Mouse (Mus musculus) hindbrain, embryonic 13.5 days (tissue): ENCODE measurements around the gene Ak8. TPM values are rescaled to one million over a fixed set of nuclear protein-coding genes. Genes with fewer than 3 reads are reported as not detected.

ENCODE experiments used
- ATAC-seq: fragments of 200-750 bp; cut with Nextera tagmentation; 2 replicates; pipeline ENCODE4 v1.8.0; 2017; ENCODE audit warnings: moderate TSS enrichment; ENCODE audit not compliant: low FRiP score
- H3K27ac ChIP-seq: fragments of 300-500 bp; sonication (generic); 2 replicates; pipeline ENCODE4 v1.5.1; 2015; ENCODE audit warnings: inconsistent platforms, mild to moderate bottlenecking, moderate library complexity
- H3K27me3 ChIP-seq: fragments of 300-500 bp; sonication (generic); 2 replicates; pipeline ENCODE4 v1.6.1; 2015; ENCODE audit warnings: mild to moderate bottlenecking, inconsistent platforms
- H3K36me3 ChIP-seq: fragments of 300-500 bp; sonication (generic); 2 replicates; pipeline ENCODE4 v1.6.1; 2015; ENCODE audit warnings: mild to moderate bottlenecking, inconsistent platforms
- H3K4me1 ChIP-seq: fragments of 300-500 bp; sonication (generic); replicated peaks from 2 replicates; pipeline ENCODE4 v1.6.1; 2015; ENCODE audit warnings: inconsistent platforms
- H3K4me2 ChIP-seq: fragments of 300-500 bp; sonication (generic); 2 replicates; pipeline ENCODE4 v1.6.1; 2015; ENCODE audit warnings: inconsistent platforms, mild to moderate bottlenecking, moderate library complexity
- H3K4me3 ChIP-seq: fragments of 300-500 bp; sonication (generic); 2 replicates; pipeline ENCODE4 v1.5.1; 2015; ENCODE audit warnings: mild to moderate bottlenecking, inconsistent platforms
- H3K9ac ChIP-seq: fragments of 300-500 bp; sonication (generic); 2 replicates; pipeline ENCODE4 v1.6.1; 2015; ENCODE audit warnings: mild to moderate bottlenecking, inconsistent platforms
- H3K9me3 ChIP-seq: fragments of 300-500 bp; sonication (generic); 2 replicates; pipeline ENCODE4 v1.6.1; 2016; ENCODE audit warnings: inconsistent platforms
- WGBS: fragments of 180-500 bp; shearing (Covaris S2); methylation state at CpG from one replicate; pipeline ENCODE4 v1.1.7; 2015; 5-methylcytosine and 5-hydroxymethylcytosine counted together
- polyA plus RNA-seq: library from polyadenylated mRNA; unstranded; fragments of >200 nt; fragmentation: Nextera tagmentation; extraction: Ambion mirVana; gene quantifications from 2 replicates; pipeline ENCODE4 v1.2.1, GENCODE M21; 2015

The Ak8 gene
- polyA plus RNA-seq, 1 experiment from 2014 or later = 2.3 TPM

GRCm38 (mm10) chr2:28776728-28777127 lies 76.8 kb downstream of the Ak8 start:
- Histone ChIP-seq H3K27me3 (peaks cover 47% of the 10 kb centered on the region), H3K4me1 (peaks cover 37% of the 10 kb centered on the region), H3K9ac (no peak overlapping the region), H3K36me3 (no peaks in the 10 kb centered on the region), H3K4me3 (no peak overlapping the region), H3K27ac (no peak overlapping the region), H3K9me3 (no peaks in the 10 kb centered on the region), H3K4me2 (no peak overlapping the region)
- WGBS = 72% methylated on average over 2 of the region's 2 CpGs
- ATAC-seq = no peak

- H3K4me2 ChIP-seq = no peak overlapping the region
- peak; percentile 68; the same call in 1 of the 2 replicates for ATAC-seq
- peaks cover 30% of the 10 kb centered on the region for H3K4me1 ChIP-seq
- WGBS = 47% methylated on average over 16 of the region's 16 CpGs
- no peaks in the 10 kb centered on the region for H3K9me3 ChIP-seq
- no peak overlapping the region for H3K9ac ChIP-seq
- no peaks in the 10 kb centered on the region for H3K36me3 ChIP-seq
- H3K27me3 ChIP-seq = peaks cover 58% of the 10 kb centered on the region
- H3K4me3 ChIP-seq = no peak overlapping the region
- H3K27ac ChIP-seq = no peak overlapping the region
These were observed 80.2 kb downstream of the Ak8 start for GRCm38 (mm10) chr2:28780001-28780782.

GRCm38 (mm10) chr2:28781310-28781709 lies 81.3 kb downstream of the Ak8 start:
- H3K4me3 ChIP-seq = no peak overlapping the region
- peaks cover 53% of the 10 kb centered on the region for H3K27me3 ChIP-seq
- no peak overlapping the region for H3K27ac ChIP-seq
- no peaks in the 10 kb centered on the region for H3K9me3 ChIP-seq
- 84% methylated on average over 4 of the region's 4 CpGs for WGBS
- ATAC-seq = no peak
- H3K4me2 ChIP-seq = no peak overlapping the region
- peaks cover 41% of the 10 kb centered on the region for H3K4me1 ChIP-seq
- H3K9ac ChIP-seq = no peak overlapping the region
- H3K36me3 ChIP-seq = no peaks in the 10 kb centered on the region

DNA sequence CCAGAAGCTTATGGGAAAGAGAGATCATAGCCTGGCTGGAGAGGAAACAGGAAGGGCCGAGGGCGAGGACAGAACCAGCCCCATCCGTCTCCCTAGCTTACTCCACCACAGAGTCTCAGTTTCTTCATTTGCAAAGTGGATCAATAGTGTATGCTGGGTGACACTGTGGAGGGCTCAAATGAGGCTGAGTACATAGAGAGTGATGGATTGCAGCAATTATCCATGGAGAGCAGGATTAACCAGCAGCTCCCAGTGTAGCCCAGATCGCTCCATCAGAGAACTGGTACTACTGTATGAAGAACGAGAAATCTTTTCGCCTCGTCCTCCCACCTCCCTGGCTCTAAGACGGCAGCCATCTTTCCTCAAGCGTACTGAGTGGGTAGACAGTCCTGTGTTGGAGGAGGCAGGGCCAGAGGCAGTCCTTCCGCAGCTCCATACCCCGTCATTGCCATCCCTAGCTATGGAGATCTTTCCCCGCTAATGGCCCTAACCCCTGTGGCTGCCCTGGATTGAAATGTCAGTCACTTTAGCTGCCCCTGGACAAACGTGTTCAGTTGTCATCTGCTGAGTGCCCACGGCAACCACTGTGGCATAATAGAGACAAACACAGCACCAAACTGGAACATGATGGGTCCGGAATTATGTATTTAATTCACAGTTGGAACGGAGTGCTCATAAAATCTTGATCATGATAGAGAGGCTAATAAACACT lies 86.5 kb downstream of the Ak8 start:
- Histone ChIP-seq H3K27ac (peak overlapping the region; percentile 60), H3K27me3 (peaks cover 42% of the 10 kb centered on the region), H3K9me3 (no peaks in the 10 kb centered on the region), H3K4me2 (no peak overlapping the region), H3K4me3 (no peak overlapping the region), H3K36me3 (no peaks in the 10 kb centered on the region), H3K4me1 (peaks cover 28% of the 10 kb centered on the region), H3K9ac (no peak overlapping the region)
- peak; percentile 54 for ATAC-seq
- 55% methylated on average over 16 of the region's 16 CpGs for WGBS

- H3K27me3 ChIP-seq = peaks cover 46% of the 10 kb centered on the region
- H3K4me1 ChIP-seq = peaks cover 28% of the 10 kb centered on the region
- H3K4me2 ChIP-seq = no peak overlapping the region; the same call in 1 of the 2 replicates
- H3K9me3 ChIP-seq = no peaks in the 10 kb centered on the region
- H3K36me3 ChIP-seq = no peaks in the 10 kb centered on the region
- no peak overlapping the region for H3K9ac ChIP-seq
- 52% methylated on average over 6 of the region's 6 CpGs for WGBS
- H3K27ac ChIP-seq = peak overlapping the region; percentile 70
- H3K4me3 ChIP-seq = no peak overlapping the region
- ATAC-seq = peak; percentile 55
These were observed 87.2 kb downstream of the Ak8 start for GRCm38 (mm10) chr2:28787067-28787619.

DNA sequence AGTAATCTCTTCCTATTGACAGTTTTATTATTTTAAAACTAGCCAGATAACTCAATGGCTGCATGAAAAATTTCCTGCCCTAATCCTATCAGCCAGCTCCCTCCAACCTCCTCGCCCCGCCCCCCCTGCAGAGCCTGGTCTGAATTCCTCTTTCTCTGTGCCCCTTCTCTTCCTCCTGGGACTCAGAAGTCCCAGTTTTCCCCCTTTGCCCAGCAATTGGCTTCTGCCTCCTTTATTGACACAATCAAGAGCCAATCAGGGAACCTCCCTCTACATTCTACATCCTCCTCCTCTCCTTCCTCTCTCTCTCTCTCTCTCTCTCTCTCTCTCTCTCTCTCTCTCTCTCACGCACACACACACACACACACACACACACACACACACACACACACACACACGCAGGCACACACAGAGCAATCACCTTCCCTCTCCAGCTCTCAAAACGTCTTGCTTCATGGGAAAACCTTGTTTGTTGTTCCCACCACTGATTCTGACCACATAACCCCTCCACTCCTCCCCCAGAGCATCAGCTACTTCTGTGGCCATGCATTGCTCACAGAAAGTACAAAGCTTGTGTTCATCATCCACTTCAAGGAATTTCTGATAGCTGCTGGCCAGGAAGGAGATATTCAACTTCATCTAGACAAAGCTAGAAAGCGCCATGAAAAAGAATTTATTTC lies 93.1 kb downstream of the Ak8 start:
- Histone ChIP-seq H3K27me3 (peaks cover 25% of the 10 kb centered on the region), H3K27ac (peak overlapping the region; percentile 62), H3K36me3 (no peaks in the 10 kb centered on the region), H3K4me1 (peaks cover 29% of the 10 kb centered on the region), H3K4me2 (peak overlapping the region; percentile 33), H3K4me3 (no peak overlapping the region), H3K9me3 (no peaks in the 10 kb centered on the region), H3K9ac (no peak overlapping the region)
- peak; percentile 76; the same call in 1 of the 2 replicates for ATAC-seq
- WGBS = 22% methylated on average over 5 of the region's 6 CpGs

- H3K9ac ChIP-seq = no peak overlapping the region
- 82% methylated on average over 5 of the region's 5 CpGs for WGBS
- no peak for ATAC-seq
- no peaks in the 10 kb centered on the region for H3K36me3 ChIP-seq
- H3K27me3 ChIP-seq = peaks cover 17% of the 10 kb centered on the region; the same call in 1 of the 2 replicates
- H3K4me2 ChIP-seq = no peak overlapping the region
- no peaks in the 10 kb centered on the region for H3K9me3 ChIP-seq
- H3K27ac ChIP-seq = no peak overlapping the region
- no peak overlapping the region for H3K4me3 ChIP-seq
- peaks cover 36% of the 10 kb centered on the region for H3K4me1 ChIP-seq
These were observed 94.7 kb downstream of the Ak8 start for GRCm38 (mm10) chr2:28794623-28795022.

- peak overlapping the region; percentile 83 for H3K27ac ChIP-seq
- no peak overlapping the region for H3K4me2 ChIP-seq
- H3K4me3 ChIP-seq = no peak overlapping the region
- H3K36me3 ChIP-seq = no peaks in the 10 kb centered on the region
- H3K9ac ChIP-seq = peak overlapping the region; percentile 19; the same call in 1 of the 2 replicates
- no peak for ATAC-seq
- peaks cover 36% of the 10 kb centered on the region for H3K4me1 ChIP-seq
- H3K27me3 ChIP-seq = peaks cover 19% of the 10 kb centered on the region; the same call in 1 of the 2 replicates
- no peaks in the 10 kb centered on the region for H3K9me3 ChIP-seq
- WGBS = 77% methylated on average over 8 of the region's 8 CpGs
These were observed 96.3 kb downstream of the Ak8 start for GRCm38 (mm10) chr2:28796298-28796697.

- Histone ChIP-seq H3K4me1 (peaks cover 33% of the 10 kb centered on the region), H3K36me3 (no peaks in the 10 kb centered on the region), H3K9me3 (no peaks in the 10 kb centered on the region), H3K4me3 (no peak overlapping the region), H3K27ac (peak overlapping the region; percentile 83), H3K27me3 (peaks cover 14% of the 10 kb centered on the region; the same call in 1 of the 2 replicates), H3K9ac (no peak overlapping the region), H3K4me2 (peak overlapping the region; percentile 29)
- WGBS = 23% methylated on average over 18 of the region's 18 CpGs
- peak; percentile 74 for ATAC-seq
These were observed 97.6 kb downstream of the Ak8 start for GRCm38 (mm10) chr2:28797490-28798106.

DNA sequence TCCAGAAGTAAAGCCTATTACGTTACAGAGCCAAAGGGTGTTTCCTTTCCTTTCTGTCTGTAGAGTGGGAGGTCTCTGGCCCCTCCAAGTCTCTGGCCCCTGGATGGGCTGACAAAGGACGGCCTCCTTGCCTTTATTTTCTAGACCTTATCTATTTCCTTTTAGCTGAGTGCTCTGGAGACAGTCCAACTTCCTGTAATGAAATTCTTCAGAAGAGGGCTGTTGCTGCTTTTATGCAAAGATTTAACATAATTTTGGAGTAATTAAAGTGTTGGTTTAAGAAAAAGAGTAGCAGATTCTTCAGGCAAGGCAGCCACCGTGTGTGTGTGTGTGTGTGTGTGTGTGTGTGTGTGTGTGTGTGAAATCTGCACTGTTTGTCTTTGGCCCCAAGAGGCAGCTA lies 98.4 kb downstream of the Ak8 start:
- Histone ChIP-seq H3K27me3 (peaks cover 14% of the 10 kb centered on the region; the same call in 1 of the 2 replicates), H3K4me2 (no peak overlapping the region), H3K27ac (peak overlapping the region; percentile 40), H3K4me3 (no peak overlapping the region), H3K36me3 (no peaks in the 10 kb centered on the region), H3K9ac (no peak overlapping the region), H3K4me1 (peaks cover 26% of the 10 kb centered on the region), H3K9me3 (no peaks in the 10 kb centered on the region)
- WGBS = 44% methylated on average over 3 of the region's 3 CpGs
- ATAC-seq = no peak

GRCm38 (mm10) chr2:28799575-28799974 lies 99.6 kb downstream of the Ak8 start:
- Histone ChIP-seq H3K27me3 (peaks cover 14% of the 10 kb centered on the region; the same call in 1 of the 2 replicates), H3K36me3 (no peaks in the 10 kb centered on the region), H3K4me3 (no peak overlapping the region), H3K4me2 (no peak overlapping the region), H3K4me1 (peaks cover 26% of the 10 kb centered on the region), H3K9ac (no peak overlapping the region), H3K9me3 (no peaks in the 10 kb centered on the region), H3K27ac (no peak overlapping the region)
- ATAC-seq = no peak
- WGBS = 82% methylated on average over 2 of the region's 2 CpGs
